Mouse (Mus musculus) kidney, postnatal 25 days (tissue): ENCODE measurements at regions not wholly inside any gene's neighbourhood (a gene's known extent, or its start where the extent isn't known, plus 50 kb on each side); places are given as distances from the start of the nearest gene placed in this dataset.
A peak's percentile ranks its signal among the peaks of the same experiment; 100 is the strongest.
"Not testable (repeated sequence)": the region's sequence is repeated elsewhere in the genome, so short reads cannot be mapped to it uniquely, and the experiment has no call there.

Experiments used
- DNase-seq, 2 experiments: peaks; one replicate each; pipeline ENCODE4 v3.0.0; 2021; ENCODE audit warnings: mixed read lengths in 2 of 2

DNA sequence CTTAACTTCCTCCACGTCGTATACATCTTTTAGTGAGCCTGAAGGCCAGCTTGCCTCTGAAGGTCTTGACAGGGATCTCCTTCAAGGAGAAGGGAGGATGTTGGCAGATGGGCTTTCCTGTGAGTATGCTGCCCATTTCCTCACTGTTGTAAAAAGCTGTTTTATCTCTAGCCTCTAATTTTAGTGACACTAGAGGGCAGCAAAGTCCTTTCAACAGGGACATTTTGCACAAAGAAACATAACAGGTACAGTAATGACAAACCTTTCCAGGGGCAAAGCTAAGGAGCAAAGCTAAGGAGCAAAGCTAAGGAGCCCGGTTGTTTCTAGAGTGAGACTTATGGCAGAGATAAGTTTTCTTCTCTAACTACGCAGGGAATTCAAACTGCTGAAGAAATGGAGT, 59.0 kb upstream of the Kbtbd8 start:
- peak in 1 of 2 experiments; percentile 9 for DNase-seq

DNA sequence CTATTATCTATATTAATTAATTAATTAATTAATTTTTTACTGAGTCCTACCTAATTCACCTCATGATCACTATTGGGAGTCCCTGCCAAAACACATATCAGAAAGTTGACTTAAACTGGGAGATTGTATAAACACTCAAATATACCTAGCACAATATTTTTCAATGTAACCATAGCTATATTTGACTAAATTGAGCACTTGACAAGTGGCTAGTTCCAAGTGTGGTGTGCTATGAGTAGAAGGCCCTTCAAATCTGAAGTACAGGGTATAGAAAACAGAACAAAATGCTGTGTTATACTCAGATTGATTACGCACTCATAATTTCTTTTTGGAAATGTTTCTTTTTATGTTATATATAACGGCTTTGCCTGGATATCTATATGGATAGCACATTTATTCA, 60.8 kb upstream of the Kbtbd8 start:
- no peak for DNase-seq

DNA sequence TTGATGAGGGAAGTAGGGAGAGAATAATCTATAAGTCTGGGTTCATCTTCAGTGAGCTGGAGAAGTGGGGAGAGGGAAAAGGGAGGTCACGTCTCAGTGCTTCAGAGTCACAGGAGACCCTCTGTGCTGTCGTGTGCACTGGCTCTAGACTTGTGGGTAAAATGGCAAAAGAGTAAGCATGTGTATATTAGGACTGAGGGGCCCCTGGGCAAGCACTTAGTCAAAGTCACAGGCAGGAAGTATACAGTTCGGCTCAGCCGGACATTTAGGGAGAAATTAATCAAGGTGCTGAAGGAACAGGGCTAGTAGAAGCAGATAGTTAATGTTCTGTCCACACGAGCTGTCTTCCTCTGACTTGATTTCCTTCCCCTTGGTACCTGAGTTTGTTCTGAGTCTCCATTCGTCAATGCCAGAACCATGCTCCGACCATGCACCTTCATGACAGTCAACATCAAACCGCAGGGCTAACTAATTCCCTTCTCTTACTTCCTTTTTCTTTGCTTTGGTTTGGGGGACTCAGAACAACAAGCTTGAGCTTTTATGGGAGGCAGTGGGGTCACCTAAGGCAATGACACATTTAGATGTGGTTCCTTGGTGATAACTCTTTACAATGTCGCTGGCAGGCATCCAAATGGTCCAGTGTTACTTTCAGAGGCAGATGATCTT, 63.2 kb upstream of the Kbtbd8 start:
- peak in 1 of 2 experiments; percentile 8 for DNase-seq

DNA sequence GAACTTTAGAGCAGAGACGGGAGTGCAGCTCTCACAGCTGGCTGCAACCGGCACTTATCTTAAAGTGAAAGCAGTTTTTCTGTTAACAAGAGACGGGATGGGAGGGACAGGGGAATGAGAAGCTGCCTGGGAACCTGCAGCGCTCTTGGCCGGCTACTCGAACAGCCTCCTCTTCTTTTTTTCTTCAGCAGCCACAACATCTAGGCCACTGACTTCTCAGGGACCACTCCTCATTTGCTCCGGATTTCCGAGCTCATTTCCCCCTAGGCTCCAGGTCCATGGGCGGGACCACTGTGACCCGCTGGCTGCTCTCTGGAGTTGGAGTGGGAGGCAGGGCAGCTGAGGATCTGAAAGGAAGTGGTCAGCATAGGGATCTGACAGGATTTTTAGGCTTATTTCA, 75.7 kb upstream of the Kbtbd8 start:
- not testable (repeated sequence) for DNase-seq

DNA sequence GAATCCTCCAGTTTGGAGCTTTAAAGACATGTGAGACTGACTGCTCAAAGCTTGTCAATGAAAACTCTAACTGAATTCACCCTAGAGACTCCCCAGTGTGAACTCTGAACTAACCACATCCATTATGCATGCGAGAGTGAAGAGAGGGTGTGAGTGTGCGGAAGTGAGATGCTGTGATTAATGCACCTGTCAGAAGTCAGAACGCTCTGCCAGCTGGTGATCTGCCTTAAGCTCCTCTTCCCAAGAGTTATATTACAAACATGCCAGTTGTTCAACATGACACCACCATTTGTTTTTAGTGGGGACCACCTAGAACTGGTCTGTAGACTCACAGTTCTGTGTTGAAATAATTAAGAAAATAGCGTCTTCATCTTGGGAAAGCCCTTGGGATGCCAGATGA, 92.8 kb upstream of the Kbtbd8 start:
- no peak for DNase-seq

DNA sequence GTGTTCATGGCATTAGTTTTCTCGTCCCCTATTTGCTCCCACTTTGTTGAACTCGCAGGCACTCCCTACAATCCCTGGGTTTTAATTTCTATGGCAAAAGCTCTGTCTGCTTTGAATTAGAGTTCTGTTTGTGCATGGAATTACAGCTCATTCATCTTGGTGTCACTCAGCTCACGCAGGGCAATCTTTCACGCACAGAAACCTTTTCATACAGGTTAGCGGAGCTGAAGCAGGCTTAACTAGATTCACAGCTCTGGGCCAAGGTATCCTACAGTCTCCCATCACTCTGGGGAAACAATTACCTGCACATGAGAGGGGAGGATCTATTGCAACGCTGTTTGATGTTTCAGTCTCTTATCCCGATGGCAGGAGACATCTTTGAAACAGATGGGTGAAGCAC, 95.3 kb upstream of the Kbtbd8 start:
- DNase-seq: no peak

DNA sequence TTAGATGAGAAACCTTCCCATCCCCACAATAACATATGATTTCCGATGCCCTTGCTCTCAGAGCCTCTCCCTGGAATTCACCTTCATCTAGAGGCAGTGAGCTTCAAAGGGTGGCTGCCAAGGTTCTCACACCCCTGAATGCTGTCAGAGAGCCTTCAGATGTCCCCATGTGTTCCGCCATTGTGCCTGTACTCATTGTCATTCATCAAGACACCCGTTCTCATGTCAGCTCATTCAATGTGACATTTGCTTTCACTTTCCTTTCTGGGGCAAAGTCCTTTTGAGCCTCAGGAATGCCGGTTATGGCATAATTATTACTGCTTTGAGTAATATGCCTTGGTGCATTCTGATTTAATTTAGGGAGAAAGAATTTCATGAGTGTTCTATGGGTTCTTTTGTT, 99.1 kb upstream of the Kbtbd8 start:
- no peak for DNase-seq

DNA sequence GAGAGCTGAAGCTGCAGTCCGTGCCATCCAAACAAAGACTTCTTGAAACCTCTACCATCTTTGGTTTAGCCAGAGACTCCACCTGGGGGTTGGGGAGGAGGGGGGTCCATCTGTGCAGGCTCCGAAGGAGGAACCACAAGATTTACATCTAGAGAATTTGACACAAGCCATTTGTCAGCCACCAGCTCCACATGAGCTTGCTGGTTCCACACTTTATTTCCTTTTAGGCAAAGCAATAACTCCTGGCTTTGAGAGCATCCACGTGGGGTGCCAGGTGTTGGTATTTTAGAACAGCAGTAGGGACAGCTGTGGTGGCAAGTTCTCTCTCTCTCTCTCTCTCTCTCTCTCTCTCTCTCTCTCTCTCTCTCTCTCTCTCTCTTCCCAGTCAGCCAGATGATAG, 99.6 kb upstream of the Kbtbd8 start:
- DNase-seq: no peak

DNA sequence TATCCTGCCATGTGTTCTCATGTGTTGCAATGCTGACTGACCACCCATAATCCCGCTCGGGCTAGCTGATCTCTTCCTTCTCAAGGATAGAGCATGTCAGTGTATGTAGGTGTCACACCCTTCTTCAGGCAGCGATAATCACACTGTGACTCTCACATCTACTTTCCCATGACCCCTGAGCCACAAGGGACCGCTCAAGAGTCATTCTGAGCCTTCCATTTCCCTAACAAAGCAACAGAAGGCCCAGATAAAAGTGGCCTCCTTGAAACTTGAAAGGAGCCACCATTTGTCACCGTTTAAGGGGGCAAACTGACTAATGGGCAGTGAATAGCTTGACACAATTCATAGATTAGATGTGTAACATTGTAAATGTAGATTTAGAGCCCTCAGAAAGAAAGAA, 103.9 kb upstream of the Kbtbd8 start:
- no peak for DNase-seq

DNA sequence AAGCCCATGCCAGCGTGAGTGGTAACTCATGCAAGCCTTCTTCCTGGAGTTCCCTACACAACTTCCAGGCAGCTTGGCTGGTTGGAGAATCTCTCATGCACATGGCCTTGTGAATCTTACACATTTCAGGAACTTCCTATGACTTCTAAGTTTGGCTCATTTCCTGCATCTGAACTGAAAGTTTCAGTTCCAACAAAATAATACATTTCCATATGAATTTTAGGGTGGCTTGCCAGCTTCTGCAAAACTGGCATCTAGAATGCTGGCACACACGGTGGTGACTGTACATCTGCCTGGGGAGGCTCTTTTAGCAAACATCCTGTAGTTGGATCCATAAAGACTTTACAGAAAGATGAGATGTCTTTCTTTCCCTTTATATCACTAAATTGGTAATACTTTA, 110.6 kb upstream of the Kbtbd8 start:
- no peak for DNase-seq

DNA sequence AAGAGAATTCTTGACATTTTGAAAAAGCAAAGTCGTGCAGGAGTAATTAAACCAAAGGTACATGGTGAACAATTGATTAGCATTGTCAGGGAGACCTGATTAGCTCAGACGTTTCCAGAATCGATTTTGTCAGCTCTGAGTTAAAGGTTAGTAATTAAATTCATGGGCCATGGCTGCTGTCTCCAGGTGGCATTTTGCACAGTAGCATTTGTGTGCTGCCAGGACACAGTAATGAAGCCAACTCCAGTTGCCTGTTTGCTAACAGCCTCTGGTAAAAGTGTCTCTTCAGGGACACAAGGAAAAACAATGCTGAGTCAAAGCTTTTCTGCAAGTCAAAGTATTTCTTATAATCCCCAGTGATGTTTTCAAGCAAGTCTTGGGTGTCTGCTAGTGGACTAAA, 113.3 kb upstream of the Kbtbd8 start:
- DNase-seq: no peak

DNA sequence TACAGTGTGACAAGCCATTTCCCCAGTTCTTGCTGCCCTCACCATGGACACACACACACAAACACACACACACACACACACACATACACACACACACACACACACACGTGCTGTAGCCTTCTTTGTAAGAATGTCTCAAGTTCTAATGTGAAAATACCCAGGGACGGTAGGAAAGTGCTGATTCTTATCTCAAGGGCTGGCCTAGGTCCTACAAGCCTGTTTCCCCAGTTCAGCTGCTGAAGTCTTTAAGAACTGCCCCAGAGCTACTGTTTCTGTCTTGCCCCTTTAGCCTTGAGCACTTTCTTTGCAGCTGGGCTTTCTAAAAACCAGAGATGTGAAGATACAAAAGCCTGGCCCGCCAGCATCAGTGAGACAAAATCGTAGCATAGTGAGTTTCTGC, 117.5 kb upstream of the Kbtbd8 start:
- DNase-seq: peak; percentile 7 to 36

DNA sequence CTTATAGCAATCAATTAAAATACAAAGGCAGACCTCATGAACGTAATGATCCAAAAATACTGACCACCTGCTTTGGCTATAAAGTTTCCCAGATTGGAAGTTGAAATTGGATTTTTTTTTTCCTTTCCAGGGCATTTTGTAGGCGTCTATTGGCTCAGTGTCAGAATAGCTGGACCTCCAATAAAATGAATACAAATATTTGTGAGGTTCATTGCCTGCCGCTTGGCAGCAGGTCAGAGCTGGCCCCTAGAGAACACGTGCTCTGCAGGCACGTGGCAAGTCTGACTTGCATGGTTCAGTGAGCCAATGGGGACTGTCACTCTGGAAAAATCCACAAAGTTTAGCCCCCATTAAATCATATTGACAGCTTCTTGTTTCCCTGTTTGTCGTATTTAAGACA, 118.0 kb upstream of the Kbtbd8 start:
- peak; percentile 70 to 83 for DNase-seq

DNA sequence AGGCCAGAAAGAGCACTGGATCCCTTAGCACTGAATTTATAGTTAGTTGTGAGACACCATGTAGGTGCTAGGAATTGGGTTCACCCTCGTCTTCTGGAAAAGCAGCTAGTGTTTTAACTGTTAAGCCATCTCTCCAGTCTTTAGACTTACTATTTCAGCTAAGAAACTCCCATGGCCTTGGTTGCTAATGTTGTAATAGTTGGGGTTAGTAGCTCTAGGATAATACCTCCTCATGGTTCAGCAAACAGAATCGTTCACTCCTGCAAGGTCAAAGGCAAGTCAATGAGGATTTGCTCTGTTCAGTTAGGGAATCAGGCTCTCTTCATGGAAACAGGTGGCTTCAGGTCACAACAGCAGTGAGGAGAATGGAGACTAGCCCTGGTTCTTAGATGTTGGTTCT, 118.7 kb upstream of the Kbtbd8 start:
- no peak for DNase-seq

DNA sequence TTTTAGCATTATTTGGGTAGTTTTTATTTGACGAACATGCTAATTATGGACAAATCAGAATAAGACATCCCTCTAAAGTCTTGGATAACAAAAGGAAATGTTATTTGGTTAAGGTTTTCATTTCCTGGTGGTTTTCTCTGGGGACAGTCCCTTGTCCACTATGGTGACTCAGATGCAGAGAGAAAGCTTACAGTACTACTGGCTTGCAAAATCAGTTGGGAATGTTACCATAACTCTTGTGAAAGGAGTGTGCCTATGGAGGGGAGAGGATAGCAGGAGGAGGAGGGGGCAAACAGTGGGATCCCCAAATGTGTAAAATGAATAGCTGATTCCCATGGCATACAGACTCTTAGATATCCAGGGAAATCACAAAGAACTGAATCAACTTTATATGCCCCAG, 122.7 kb upstream of the Kbtbd8 start:
- DNase-seq: no peak

DNA sequence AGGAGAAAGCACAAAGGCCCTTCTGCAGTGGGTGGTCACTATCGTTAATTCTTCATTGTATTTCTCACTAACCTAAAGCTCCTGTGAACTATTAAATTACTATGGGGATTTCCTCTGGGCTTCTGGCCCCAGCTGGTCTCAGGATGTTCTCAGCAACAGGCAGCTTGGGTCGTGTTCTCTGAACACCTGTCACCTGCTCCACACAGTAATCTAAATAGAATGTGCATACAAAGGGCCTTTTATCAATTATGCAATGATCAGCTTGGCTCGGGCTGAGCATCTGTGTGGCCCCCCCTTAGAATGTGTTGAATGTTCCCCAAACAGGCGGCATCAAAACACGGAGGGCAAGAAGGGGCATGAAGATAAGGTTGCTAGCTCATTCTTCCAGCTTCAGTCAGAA, 129.6 kb upstream of the Kbtbd8 start:
- DNase-seq: no peak

DNA sequence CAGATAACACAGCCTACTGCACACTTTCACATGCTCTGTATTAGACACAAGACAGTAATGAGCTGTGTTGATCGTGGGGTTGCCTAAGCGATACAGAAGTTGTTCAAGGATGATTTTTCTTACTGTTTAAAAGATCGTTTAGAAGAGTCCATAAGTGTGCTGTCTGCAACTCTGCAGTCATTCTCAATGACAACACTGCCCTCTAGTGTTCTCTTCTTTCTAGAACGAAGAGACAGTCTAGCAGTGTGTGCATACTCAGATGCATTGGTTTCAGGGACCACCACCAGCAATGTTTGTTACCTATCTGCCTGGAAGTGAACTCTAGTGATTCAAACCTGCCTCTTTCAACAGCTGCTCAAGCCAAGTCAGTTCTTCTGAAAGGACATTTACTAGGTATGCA, 130.7 kb upstream of the Kbtbd8 start:
- peak in 1 of 2 experiments; percentile 14 for DNase-seq

DNA sequence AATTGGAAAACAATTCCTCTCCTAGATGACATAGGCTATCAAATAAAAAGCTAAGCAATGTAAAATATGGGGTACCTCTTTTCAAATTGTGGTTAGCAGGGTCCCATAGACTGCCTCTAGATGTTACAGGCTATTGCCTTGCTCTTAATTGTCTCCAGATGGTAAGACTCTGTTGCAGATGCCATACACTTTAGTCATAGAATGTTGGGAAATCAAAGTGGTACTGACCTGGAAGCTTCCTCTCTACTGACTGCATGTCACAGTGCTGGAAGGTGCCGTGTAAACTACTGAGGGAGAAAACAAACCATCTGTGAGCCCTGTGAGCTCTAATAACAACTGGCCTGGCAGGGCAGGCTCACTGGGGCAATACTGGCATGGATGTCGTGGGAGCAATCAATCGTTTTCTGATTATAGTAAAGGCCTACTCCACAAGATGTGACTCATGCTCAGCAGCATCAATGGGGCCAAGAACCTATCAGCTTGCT, 132.6 kb upstream of the Kbtbd8 start:
- no peak for DNase-seq

DNA sequence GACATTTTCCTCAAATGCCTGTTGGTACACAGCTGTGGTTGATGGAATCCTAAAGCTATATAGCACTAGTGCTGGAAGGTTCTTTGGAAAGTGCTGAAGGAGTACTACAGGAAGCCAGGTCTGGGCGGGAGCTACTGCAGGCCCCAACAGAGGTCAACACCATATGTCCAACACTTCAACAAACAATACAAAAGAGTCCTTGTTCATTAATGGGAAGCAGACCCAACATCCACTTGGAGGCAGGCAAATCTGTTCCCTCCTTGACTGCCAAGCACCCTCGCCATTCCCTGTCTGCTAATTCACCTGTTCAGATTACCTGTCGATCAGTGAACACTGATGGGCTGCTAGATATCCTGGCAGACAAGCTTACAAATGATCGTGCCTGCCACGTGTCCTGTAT, 148.4 kb upstream of the Kbtbd8 start:
- DNase-seq: no peak

DNA sequence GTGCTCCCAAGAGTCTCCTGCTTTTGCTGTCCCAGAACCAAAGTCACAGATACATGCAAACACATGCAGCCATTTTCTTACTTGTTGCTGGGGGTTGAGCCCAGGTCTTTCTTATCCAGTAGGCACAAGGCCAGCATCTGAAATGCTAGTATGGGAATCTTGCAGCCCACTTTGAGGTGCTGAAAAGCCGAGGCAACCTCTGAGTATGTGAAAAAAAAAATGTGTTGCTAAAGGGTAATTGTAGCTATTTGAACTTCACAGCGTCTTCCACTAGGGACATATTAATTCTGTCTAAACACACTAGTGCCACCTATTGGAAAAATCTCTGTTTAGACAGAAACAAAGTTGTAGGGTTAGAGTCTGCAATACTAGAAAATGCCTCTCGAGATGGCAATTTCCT, 150.1 kb upstream of the Kbtbd8 start:
- no peak for DNase-seq

DNA sequence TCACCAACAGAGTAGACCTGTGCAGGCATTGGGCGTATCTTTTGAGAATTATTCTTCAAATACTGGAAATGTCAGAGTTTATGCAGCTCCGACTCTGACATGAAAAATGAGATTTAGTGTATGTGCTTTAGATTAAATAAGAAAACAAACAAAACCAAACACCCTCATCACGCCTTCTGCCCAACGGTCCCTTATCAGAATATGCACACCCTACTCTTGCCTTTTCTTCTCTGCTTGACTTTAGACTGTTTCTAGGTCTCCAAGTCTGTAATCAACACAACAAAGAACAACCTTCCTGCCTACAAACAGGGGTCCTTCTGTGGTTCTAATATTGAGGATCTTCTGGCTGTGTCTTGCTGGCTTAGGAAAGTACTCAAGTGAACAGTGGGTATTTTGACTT, 153.8 kb upstream of the Kbtbd8 start:
- DNase-seq: no peak

DNA sequence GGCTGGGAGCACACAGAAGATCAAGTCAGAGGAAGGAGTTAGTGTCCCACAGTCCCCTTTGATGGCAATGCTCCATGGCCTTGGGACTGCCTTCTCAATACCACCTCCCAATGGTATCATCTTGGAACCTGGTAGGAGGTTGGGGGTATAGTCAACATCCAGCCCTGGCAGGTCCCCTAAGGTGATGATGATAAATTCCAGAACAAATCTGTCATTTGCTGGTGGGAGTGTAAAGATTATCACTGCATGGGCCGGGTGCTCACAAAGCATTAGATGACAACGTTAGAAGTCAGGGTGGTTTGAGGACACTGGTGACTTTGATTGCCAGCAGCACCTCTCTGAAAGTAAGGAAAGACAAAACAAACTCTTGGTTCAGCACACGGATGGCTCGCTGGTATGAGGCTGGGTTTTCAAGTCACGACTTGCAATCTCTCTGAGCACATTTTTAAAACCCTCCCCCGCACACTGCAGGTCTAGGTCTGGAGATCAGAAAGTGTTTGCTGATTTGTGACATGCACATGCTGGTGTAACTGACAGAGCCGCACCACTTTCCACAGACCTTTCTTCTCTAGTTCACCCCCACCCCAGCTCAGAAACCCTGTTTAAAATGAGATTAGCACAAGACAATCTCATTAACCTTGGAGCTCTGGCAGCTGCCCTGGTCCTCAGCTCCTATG, 154.5 kb upstream of the Kbtbd8 start:
- no peak for DNase-seq

DNA sequence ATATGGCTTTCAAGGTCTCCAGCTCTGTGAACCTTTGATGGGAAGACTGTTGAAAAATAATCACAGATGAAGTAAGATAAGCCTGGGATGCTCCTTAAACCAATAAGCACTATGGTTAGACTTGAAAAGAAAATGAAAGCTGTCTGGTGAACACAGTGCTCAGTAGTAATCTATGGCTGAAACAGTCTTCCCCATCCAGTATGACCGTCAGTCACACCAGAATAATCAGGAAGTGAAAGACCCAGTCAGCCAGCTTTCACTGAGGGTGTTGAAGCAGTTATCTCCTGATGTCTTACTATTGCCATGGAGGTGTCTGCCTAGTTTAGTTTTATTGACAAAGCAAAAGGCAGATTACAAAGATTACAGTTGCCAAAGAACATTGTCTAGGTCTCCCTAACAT, 155.2 kb upstream of the Kbtbd8 start:
- no peak for DNase-seq

DNA sequence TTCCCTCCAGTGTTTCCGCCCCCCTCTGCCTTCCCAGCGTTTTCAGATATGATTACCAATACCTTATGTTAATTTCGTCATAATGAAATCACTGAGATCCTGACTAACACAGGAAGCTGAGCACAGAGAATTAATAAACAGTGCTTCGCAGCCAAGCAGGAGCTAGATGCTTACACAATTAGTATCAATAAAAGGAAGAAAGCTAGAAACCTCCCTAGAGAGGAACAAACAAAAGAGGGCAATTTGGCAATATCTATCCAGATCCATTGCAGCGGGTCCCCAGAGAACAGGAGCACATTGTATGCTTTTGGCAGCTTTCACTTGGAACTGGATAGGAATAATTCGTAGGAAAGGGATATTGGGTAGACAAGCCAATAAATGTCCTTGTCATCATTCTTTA, 159.1 kb upstream of the Kbtbd8 start:
- DNase-seq: no peak

DNA sequence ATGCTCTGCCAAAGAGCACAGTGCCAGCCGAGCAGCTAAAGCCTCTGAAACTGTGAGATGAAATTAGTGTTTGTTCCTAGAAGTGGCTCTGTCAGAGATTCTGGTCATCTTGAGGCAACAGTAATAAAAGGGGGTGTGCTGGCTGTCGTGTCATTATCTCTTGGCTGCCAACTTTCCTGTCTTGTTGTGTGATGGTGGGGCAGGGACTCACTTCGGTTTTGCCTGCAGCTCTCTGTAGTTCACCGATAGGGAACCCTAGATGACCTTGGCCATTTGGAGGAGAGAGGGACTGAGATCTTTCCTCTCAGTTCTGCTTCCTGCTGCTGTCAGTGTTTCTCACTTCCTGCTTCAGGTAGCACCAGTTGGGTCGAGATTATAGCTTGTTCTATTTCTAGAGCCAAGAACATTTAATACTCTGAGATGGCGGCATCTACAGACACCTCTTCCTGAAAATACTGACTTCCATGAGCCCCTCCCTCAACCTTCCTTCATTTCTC, 159.8 kb upstream of the Kbtbd8 start:
- no peak for DNase-seq
